ENCODE assay signal across 8 mouse cellular contexts in the genomic region with DNA sequence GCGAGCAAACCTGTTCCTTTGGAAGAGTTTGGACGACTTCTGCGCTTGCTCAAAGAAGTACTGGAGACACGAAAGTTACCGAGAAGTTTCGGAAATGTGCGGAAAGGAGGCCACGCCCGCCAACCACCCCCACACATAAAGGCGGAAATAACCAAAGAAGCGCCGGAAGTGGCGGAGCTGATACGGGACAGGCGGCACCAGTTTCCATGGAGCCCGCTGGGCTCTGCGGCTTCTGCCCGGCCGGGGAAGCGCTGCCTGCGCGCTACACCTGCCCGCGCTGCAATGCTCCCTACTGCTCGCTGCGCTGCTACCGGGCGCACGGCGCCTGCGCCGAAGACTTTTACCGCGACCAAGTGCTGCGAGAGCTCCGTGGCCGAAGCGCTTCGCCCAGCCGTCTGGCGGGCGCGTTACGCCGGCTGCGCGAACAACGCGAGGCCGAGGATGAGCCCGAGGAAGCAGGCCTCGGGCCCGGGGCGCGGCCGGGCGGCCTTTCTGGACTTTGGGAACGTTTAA. TPM values are rescaled to one million over a fixed set of nuclear protein-coding genes. Genes with fewer than 3 reads are reported as not detected.
A peak's percentile ranks its signal among the peaks of the same experiment; 100 is the strongest.
DNase-seq lines count a peak whose midpoint lies in the region; ATAC-seq and TF ChIP-seq lines count a peak whose summit lies in the region.

TSS of gene Znhit2 (plus strand) at position 172 of the 513 bp plus-strand sequence.

- peak within 1 kb of the TSS; percentile 90 for H3K4me2 ChIP-seq in lung, postnatal 0 days (replicated peaks; ENCODE audit: low read depth, low read length)

- H3K9me3 ChIP-seq in hindbrain, embryonic 10.5 days = no peaks in the 10 kb centered on the region
- H3K9me3 ChIP-seq in lung, postnatal 0 days (ENCODE audit: low read length) = no peaks in the 10 kb centered on the region

- H3K4me1 ChIP-seq in hindbrain, embryonic 10.5 days (replicated peaks) = peaks cover 49% of the 10 kb centered on the region
- peaks cover 15% of the 10 kb centered on the region for H3K4me1 ChIP-seq in lung, postnatal 0 days (ENCODE audit: insufficient read depth, low read depth, low read length)

- peak; percentile 79 for ATAC-seq in frontal cortex, adult (ENCODE audit: low TSS enrichment)
- ATAC-seq in lung, postnatal 0 days = peak; percentile 83

- H3K9ac ChIP-seq in lung, postnatal 0 days (replicated peaks; ENCODE audit: low read depth) = peak within 1 kb of the TSS; percentile 90

- under 1% methylated on average over 58 of the region's 58 CpGs for WGBS in hindbrain, embryonic 10.5 days
- under 1% methylated on average over 45 of the region's 58 CpGs for WGBS in lung, postnatal 0 days

- TF ChIP-seq EP300 in lung, postnatal 0 days (IDR thresholded peaks at IDR 0.05) = no peak

- H3K27ac ChIP-seq in hindbrain, embryonic 10.5 days = peak within 1 kb of the TSS; percentile 96
- peak within 1 kb of the TSS; percentile 89 for H3K27ac ChIP-seq in lung, postnatal 0 days (ENCODE audit: low read length)

- H3K4me3 ChIP-seq in hindbrain, embryonic 10.5 days = peak within 1 kb of the TSS; percentile 90
- H3K4me3 ChIP-seq in lung, postnatal 0 days (ENCODE audit: low read depth, low read length) = peak within 1 kb of the TSS; percentile 70

- H3K36me3 ChIP-seq in hindbrain, embryonic 10.5 days = peaks cover 34% of the 10 kb centered on the region
- H3K36me3 ChIP-seq in lung, postnatal 0 days (ENCODE audit: insufficient read depth, low read length) = no peaks in the 10 kb centered on the region

- H3K27me3 ChIP-seq in hindbrain, embryonic 10.5 days (ENCODE audit: insufficient read depth, poor library complexity, severe bottlenecking) = no peaks in the 10 kb centered on the region
- no peaks in the 10 kb centered on the region for H3K27me3 ChIP-seq in lung, postnatal 0 days (replicated peaks; ENCODE audit: insufficient read depth, low read length)

- TF ChIP-seq CTCF in lung, postnatal 0 days (IDR thresholded peaks at IDR 0.05) = peak; percentile 11; the same call in 1 of the 2 replicates

- DNase-seq in MN1 (ENCODE audit: low spot score) = peak; percentile 97
- peak; percentile 79 for DNase-seq in cerebellum, adult 8-10 months
- peak; percentile 91 for DNase-seq in hindbrain, embryonic 10.5 days (ENCODE audit: low spot score)
- DNase-seq in layer of hippocampus, adult 9-11 months = peak; percentile 96
- peak; percentile 98 for DNase-seq in lung, postnatal 0 days (ENCODE audit: low spot score)
- peak; percentile 77 for DNase-seq in retina, adult 2 months (ENCODE audit: low read depth, low spot score)
- DNase-seq in thymus, postnatal 36 days = peak; percentile 93 to 95

RNA-seq across cellular contexts. Expression of gene Znhit2, which starts in this region (rescaled TPM):
- 38.3 and 41.9 TPM in 2 replicates for polyA plus RNA-seq in hindbrain, embryonic 10.5 days (2016; fragmentation: Nextera tagmentation; extraction: Ambion mirVana)
- 31.2 and 33.9 TPM in 2 replicates for polyA plus RNA-seq in lung, postnatal 0 days (2015; fragmentation: Nextera tagmentation; extraction: Ambion mirVana)

Comparison
In these comparisons a context has a peak if more than half of its experiments do, and no peak if none do; other contexts are left out.
1. Peak in every context shown above with its lines: DNase-seq, ATAC-seq, H3K4me3 ChIP-seq and H3K27ac ChIP-seq.